Mouse (Mus musculus) left cerebral cortex, adult 2 months (tissue): Measurements from ENCODE around the gene Oxgr1. TPM values are rescaled to one million over a fixed set of nuclear protein-coding genes. Genes with fewer than 3 reads are reported as not detected.
A peak's percentile ranks its signal among the peaks of the same experiment; 100 is the strongest.

Experiments
- DNase-seq, 2 experiments: peaks; one replicate each; pipeline ENCODE4 v3.0.0; 2021 to 2022; ENCODE audit warnings: low spot score in 2 of 2, mixed read lengths in 1 of 2; ENCODE audit errors: extremely low spot score in 1 of 2
- H3K27ac ChIP-seq: fragments of 200-600 bp; 2 replicates; pipeline ENCODE4 v1.8.1; 2022
- H3K4me3 ChIP-seq: fragments of 200-600 bp; 2 replicates; pipeline ENCODE4 v1.8.1; 2022
- CTCF ChIP-seq: fragments of 200-600 bp; IDR thresholded peaks from 2 replicates; pipeline ENCODE4 v1.8.1; 2022; ENCODE audit warnings: antibody characterized with exemption, mild to moderate bottlenecking, moderate library complexity
- intact Hi-C: fragments of 180-260 bp; cut with DNase I; formaldehyde crosslinking; loops from one replicate; pipeline ENCODE4 v1.15.1; 2025
- long read RNA-seq, 2 experiments: library from polyadenylated mRNA; stranded (forward); transcript quantifications; one replicate each; pipeline ENCODE4 v2.0.0; 2021; ENCODE audit warnings: borderline mapping rate in 2 of 2
- total RNA-seq, 2 experiments: library from RNA; stranded (reverse); gene quantifications; 2 replicates each; pipeline ENCODE4 v1.2.3; 2021

Oxgr1 gene
- total RNA-seq: not detected
- long read RNA-seq, experiment 1: 0 reads
- long read RNA-seq, experiment 2: 0 reads

DNA sequence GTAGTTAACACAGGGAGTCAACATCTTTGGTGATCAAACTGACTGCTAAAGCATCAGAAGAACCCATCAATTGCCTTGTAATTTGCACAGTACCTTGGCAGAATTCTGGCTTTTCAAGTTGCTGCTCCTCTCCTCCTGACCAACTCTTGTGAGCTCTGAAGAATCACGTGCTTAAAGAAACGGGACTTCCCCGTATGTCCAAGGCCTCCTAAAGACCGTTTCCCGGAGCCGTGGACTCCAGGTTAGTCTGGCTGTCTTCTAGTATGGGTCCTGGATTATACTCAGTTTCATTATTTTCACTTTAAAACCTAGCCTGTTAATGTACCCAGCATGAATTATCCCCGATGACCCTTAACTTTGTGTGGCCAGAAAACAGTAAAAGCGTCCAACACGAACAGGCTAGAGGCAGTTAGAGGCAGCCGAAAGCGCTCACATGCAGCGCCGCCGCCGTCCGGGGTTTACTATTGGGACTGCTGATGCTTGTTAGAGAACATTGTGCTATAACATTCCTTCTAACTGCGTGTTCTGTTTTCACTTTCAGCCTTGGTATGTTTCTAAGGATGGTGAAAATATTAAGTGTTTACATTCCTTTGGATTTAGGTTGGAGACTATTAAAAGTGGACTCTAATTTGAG lies at the start of gene Oxgr1:
TSS of gene Oxgr1 (minus strand) at position 249 of the 634 bp plus-strand sequence.
- no peak within 1 kb of the TSS for H3K27ac ChIP-seq
- intact Hi-C loops: no loop called here
- no peak for DNase-seq
- H3K4me3 ChIP-seq: no peak within 1 kb of the TSS
- no peak for TF ChIP-seq CTCF

DNA sequence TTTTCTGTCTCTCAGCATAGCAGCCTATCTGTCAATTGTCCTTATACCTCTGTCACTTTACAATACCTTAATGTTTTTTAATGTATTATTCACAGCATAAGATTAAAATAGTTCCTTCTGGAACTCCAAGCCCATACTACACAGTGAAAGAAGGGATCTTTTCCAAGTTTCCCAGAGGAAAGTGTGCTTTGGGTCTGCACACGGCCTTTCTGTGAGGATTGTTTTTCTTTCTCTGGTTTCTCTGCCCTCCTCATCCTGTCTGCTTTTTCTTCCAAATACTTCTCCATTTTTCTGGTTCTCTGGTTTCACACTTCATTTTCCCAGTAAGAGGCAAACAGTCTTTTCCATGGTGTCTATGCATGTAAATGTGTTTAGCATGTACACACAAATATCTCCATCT lies 48.2 kb upstream of the Oxgr1 start:
- intact Hi-C loops: no loop called here
- Histone ChIP-seq H3K27ac (no peak overlapping the region), H3K4me3 (no peak overlapping the region)
- DNase-seq: no peak
- TF ChIP-seq CTCF: no peak

DNA sequence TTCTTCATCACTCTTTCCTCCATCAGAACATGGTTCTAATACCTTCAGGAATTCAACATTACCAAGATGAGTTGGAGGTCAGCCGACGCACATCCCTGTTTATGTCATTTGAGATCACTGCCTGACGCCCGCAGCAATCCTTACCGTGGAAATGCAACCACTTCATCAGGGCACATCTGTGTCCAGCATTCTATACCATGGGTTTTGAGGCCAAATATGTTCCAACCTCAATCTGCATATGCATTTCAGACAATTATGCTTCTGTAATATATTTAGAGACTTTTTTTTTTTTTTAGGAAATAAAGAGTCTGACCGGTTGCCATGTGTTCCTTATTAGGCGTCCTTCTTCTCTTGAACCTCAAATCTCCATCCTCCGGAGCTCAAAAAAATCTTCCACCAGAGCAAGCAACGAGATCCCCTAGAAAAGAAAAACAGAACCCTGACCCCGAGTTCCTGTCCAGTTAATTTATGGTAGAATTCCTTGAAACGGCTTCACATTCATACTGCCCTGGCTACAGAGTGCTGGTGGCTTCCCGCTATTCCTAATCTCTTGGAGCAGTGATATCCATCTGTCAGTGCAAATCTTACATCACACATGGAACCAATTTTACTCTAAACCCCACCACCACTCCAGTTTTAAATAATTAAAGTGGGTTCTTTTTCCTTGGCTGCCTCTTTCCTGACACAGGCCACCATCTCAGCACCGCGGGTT lies 47.6 kb upstream of the Oxgr1 start:
- H3K4me3 ChIP-seq: no peak overlapping the region
- no peak for TF ChIP-seq CTCF
- H3K27ac ChIP-seq: no peak overlapping the region
- no peak for DNase-seq
- intact Hi-C loops: no loop called here

- intact Hi-C loops: no loop called here
- Histone ChIP-seq H3K4me3 (no peak overlapping the region), H3K27ac (no peak overlapping the region)
- TF ChIP-seq CTCF: no peak
- DNase-seq: no peak
Measured at GRCm38 (mm10) chr14:120089006-120089648, 46.9 kb upstream of the Oxgr1 start.

DNA sequence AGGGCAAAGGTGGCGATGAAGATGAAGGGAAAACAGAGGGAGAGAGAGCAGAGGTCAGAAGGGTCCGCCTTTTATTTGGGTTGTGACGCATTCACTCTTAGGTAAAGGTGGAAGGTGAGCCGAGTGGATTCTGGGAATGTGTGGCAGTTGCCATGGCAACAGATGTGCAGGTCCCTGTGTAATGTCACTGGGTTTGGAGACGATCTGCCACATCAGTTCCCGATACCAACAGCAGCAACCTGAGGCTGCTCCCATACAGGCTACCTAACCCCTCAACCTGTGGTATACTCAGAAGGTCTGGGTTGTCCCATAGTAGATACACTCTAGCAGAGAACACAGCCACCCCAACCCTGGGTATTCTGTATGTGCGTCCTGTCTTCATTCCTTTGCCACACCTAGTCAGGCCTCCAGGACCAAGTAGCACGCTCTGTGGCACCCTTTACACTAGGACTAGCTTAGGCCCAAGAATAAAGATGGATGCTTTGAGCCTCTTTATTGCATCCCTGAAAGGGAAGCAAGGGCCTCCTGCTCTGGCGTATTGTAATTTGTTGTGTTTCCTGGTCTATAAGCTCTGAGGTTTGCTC lies 41.9 kb upstream of the Oxgr1 start:
- H3K4me3 ChIP-seq: no peak overlapping the region
- intact Hi-C loops: no loop called here
- H3K27ac ChIP-seq: no peak overlapping the region
- no peak for DNase-seq
- no peak for TF ChIP-seq CTCF

- DNase-seq: no peak
- no peak overlapping the region for H3K27ac ChIP-seq
- intact Hi-C loops: loop anchor here (2.0 to 5.0 kb wide), 6 partner anchors 61 to 686 kb away; partner anchors contain the start of genes Mbnl2 and Rap2a
- peak; percentile 66 for TF ChIP-seq CTCF
- no peak overlapping the region for H3K4me3 ChIP-seq
Measured at GRCm38 (mm10) chr14:120076192-120076591, 34.0 kb upstream of the Oxgr1 start.

DNA sequence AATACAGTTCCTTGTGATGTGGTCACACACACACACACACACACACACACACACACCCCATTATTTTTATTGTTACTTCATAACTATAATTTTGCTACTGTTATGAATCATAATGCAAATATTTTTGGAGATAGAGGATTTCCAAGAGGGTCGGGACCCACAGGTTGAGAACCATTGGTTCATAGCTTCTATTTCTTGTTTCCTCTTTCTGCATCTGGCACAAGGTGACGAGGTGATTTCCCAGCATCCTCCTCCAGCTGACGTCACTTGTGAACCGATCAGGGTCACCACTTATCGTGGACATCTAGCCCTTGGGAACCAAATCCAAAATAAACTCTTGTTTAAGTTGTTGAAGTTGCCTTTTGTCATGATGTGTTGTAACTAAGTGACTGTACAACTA lies 33.5 kb upstream of the Oxgr1 start:
- intact Hi-C loops: loop anchor here (2.0 to 5.0 kb wide), 6 partner anchors 62 to 687 kb away; partner anchors contain the start of genes Mbnl2 and Rap2a
- no peak for TF ChIP-seq CTCF
- DNase-seq: no peak
- Histone ChIP-seq H3K4me3 (no peak overlapping the region), H3K27ac (no peak overlapping the region)

- H3K27ac ChIP-seq: no peak overlapping the region
- DNase-seq: no peak
- no peak overlapping the region for H3K4me3 ChIP-seq
- TF ChIP-seq CTCF: no peak
- intact Hi-C loops: no loop called here
Measured at GRCm38 (mm10) chr14:120074231-120074630, 32.0 kb upstream of the Oxgr1 start.

DNA sequence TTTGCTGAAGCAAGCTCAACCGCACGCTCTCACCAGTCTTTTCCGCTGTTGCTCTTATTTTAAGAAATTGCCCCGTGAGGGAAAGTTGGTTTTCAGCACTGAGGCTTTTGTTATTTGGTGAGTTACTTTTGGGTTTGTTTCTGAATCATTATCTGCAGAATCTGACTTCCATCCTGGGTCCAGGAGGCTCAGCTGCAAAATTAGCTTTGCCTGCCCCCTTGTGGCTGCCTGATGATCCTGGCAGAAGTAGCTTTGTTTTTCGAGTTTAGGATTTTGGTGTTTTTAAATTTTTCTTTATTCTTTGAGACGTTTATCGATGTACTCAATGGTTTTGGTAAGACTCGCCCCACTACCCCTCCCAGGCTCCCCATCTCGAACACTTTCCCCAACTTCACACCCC lies 18.9 kb upstream of the Oxgr1 start:
- Histone ChIP-seq H3K27ac (no peak overlapping the region), H3K4me3 (no peak overlapping the region)
- TF ChIP-seq CTCF: peak; percentile 89
- intact Hi-C loops: loop anchor here (2.0 to 10.0 kb wide), 4 partner anchors 949 to 1076 kb away; partner anchors contain the start of gene Uggt2
- DNase-seq: peak; percentile 69 to 76

GRCm38 (mm10) chr14:120033454-120033853 lies 8.8 kb downstream of the Oxgr1 start:
- no peak overlapping the region for H3K27ac ChIP-seq
- no peak overlapping the region for H3K4me3 ChIP-seq
- intact Hi-C loops: no loop called here
- no peak for TF ChIP-seq CTCF
- DNase-seq: no peak

- DNase-seq: no peak
- Histone ChIP-seq H3K4me3 (no peak overlapping the region), H3K27ac (no peak overlapping the region)
- no peak for TF ChIP-seq CTCF
- intact Hi-C loops: no loop called here
Measured at GRCm38 (mm10) chr14:120019948-120020347, 22.3 kb downstream of the Oxgr1 start.
